Mouse (Mus musculus) frontal cortex, postnatal 10 days (tissue): ENCODE results near the gene Lnx1.

ENCODE experiments used
- DNase-seq, 2 experiments: peaks; one replicate each; pipeline ENCODE4 v3.0.0; 2022; ENCODE audit warnings: low spot score in 2 of 2, mixed read lengths in 1 of 2

Lnx1 gene

DNA sequence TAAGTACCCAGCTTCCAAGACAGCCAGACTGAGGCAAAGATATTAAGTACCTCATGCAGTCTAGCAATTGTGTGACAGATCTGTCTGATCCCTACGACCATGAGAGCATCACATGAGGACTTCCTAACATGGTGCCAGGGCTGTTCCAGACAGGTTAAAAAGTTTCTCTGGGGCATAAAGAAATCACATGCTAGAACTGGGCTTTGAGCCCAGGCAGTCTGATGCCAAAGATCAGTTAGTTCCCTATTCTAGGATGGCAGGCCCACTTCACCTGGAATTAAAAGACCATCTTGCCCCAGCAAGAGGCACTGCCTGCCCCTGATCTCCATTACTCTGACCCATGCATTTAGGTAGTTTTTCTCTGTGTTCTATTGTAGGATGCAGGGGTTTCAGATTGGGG is 3.0 kb downstream of the Lnx1 start:
- DNase-seq: no peak

DNA sequence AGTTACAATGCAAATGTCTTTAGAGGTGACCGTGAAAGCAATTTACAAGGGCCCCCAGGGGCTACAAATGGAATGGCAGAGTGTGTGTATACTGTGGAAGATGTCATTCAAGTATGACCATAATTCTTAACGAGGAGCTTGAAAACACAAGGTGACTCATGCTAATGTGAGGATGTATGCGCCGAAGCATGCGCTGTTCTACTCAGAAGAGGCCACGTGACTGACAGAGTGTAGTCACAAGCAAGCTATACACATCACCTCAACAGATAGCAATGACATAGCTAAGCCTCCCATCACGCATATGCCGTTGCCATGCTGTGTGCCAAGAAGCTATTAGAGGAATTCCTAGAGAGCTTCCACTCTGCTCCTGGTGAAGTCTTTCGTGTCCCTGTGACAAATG is 5.2 kb downstream of the Lnx1 start:
- DNase-seq: no peak

DNA sequence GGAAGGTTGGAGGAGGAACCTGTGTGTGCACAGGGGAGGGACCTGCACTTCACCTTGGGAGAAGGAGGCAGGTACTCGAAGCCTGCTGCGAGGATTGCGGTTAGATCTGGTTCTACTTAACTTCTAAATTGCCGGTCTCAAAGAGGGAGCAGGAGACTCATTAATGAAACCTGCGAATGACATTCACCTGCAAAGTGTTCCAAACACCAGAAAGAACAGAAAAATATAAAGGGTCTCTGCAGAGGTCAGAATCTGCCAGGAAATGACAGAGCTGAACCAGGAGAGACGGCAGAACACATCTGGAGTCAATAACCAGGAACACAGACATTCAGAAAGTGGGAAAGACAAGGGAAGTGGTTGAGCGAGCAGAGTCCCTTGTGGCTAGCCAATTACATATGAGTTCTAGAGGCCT is 8.3 kb downstream of the Lnx1 start:
- DNase-seq: no peak

DNA sequence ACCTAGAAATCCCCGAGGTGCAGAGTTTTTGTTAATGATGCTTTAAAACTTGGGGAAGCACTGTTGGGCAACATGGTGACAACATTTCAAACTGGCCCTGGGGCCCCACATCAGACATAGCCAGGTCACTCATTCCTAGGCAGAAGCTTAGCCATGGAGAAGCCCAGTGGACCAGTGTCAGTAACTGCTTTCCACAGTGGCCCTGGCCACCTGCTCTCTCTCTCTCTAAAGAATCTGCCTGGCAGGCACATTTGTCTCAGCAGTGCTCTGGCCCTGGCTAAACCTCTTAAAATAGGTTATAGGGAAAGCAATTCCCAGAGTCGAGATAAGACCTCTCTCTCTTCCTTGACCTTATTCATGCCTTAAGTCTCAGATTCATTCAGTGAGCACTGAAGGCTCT is 8.9 kb downstream of the Lnx1 start:
- no peak for DNase-seq

DNA sequence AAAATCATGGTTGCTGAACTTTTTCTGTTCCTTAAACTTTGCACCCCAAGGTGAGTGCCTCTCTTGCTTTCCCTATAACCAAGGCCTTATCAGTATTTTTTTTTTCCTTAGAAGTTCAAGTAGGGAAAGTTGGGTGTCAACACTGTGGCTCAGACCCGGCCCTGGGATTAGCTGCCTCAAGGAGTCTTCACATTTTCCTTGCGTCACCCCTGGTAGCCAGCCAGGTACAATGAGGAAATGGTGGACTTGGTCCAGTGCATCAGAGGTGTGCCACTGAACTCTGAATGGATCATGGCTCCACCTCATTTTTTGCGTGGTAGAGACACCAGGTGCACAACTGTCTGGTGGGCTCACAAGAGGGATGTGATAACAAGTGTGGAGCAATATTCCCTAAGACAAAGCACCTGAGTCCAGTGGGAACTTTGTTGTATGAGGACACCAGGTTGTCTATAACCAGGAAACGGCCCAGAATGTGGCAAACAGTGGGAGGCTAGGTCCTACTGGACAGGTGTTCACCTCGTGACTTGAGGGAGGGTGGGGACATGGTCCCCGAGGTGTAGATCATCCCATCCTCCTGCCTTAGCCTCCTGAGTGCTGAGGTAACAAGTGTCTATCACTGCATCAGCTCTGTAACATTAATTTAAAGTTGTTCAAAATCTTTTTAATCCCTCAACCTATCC is 10.2 kb downstream of the Lnx1 start:
- no peak for DNase-seq

DNA sequence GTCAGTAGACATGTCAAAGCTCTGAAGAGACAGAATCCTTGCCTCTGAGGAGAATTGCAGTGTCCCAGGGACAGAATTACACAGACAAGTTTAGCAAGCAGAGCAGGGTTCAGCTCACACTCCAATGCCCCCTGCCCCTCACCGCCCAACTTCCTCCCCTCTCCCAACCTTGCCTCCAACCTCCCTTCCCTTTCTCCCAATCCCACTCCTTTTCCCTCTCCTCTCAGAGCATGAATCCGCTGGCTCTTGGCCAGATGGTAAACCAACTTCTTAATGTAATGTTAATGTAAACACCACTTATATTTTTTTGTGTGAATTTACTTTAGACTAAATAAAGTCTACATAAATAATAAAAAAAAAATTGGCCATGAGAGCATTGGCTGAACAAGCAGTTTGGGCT is 13.9 kb downstream of the Lnx1 start:
- no peak for DNase-seq

DNA sequence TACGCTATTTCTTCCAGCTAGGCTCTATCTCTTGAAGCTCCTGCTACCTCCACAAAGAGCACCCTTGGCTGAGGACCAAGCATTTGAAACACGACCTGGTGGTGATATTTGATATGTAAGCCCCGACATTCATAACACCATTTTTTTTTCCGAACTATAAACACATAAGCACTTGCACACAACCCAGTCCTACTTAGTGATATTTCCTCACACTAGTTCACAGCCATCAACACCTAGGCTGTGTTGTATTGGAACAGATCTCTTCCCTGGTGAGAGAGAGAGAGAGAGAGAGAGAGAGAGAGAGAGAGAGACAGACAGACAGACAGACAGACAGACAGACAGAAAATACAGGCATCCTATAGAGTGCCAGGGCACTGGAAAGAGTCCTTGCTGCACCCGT is 17.8 kb downstream of the Lnx1 start:
- DNase-seq: no peak

DNA sequence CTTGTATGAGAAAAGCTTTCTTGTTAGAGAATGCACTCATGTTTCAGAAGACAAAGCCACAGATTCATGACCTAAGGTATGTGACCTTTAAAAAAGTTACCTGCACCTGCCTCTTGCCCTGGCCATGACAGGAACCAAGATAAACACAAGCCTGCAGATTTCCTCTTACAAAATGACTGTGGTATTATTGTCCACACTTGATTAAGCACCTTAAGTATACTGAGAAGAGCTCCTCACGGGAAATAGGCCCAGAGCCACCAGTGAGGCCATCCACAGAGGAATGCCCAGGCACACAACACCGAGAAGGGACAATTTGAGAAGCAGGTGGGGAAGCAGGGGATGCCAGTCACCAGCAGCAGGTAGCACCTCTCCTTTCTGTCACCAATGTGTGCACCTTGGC is 18.9 kb downstream of the Lnx1 start:
- DNase-seq: no peak

DNA sequence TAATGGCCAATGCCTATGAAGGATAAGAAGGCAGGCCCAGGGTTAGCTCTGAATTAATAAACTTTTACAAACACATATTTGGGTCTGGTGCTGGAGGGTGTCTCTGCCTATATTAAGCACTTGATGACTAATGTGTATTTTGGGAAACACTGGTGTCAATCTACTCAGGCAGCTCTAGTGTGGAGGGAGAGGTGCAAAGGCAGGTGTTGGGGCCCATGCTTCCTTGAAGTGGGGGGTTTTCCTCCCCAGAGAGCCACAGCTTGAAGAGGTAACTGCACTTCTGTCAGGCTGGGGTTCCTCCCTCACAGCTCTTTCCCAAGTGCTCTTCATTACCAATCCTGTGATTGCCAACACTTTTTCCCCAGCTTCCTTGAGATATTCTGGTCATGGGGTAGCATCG is 20.0 kb downstream of the Lnx1 start:
- DNase-seq: no peak

DNA sequence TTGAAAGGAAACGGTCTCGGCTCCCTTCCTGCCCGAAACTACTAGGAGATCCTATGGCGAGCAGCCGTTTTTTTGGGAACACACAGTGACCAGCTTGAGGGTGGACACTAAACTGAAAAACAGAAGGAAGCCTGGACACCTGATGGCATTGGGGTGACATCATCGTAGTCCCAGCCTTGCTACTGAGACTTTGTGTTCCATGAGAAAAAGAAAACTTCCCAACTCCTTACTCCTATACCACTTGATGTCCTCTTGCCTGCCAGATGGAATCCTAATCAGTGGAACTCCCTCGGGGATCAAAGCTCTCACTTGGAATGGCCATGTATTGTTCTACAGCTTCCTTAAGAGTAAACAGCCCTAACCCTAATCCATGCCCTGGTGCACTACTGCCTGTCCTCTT is 23.1 kb downstream of the Lnx1 start:
- DNase-seq: no peak

DNA sequence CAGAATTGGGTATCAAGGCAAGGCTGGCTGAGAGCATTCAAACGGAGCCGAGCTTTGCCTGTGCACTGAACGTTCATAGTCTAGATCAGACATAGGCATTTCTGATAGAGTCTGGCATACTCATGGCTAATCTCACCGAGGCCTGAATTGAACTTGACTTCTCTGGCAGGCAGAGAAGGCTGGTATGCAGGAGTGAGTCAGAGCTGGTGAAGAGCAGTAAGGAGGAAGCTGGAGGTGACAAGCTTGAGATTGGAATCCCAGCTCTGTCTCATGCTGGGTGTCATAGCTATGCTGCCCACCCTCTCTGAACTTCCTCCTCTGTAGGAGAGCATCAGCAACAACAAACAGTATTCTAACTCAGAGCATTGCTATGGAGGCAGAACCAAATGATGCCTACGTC is 24.0 kb downstream of the Lnx1 start:
- DNase-seq: no peak

DNA sequence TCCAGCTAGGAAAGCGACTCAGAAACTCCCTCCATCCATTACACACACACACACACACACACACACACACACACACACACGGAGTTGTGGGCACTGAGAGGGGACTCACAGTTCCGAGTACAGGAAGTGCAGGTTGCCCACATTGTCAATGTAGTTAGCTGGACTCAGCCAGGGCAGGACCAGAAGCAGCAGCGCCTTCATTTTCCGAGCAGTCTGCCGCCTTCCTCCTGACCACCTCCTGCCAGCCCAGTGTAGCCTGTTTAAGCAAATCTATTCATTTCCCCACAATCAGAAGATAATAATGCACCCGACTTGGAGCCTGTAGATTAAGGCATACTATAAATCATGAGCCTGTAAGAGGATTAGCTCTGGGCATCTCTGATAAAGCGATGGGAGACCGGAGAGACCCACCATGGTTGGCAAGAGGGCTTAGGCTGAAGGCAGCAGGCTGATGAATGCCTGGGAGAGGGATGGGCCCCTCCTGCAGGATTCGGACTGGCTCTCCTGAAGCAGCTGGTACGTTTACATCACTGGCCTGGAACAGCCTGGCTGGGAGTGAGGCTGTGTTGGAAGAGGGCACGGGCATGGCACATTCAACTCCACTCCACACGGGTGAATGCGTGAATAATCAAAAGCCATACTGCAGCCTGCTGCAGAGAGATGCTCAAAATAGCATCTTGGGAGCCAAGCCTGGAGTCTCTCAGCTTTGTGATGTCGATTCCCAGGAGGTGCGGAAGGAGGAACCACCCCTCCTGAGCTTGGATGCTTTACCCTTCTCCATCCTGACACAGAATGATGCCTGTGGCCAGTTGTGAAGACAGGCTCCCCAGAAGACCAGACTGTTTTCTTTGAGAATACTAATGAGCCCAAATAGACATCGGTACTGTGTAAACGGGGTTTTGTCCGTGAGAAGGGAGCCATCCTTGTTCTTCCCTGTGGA is 25.0 kb downstream of the Lnx1 start:
- DNase-seq: peak; percentile 79 to 85

DNA sequence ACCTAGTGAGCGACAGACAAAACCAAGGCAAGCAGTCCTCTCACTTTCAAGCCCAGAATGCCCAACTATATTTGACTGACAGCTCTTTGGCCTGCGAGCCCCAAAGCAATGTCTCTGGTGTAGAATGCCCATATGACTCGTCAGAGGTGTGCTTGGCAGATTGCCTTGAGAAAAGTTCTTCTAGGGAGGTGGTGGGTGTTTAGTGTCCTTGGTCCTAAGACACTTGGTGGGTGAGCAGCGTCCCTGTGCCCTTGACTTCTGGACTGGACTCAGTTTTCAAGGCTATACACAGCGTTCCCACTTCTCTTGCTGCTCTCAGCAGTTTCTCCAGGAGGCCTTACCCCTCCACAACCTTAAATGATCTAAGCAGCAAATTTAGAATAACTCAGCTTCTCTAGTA is 30.2 kb downstream of the Lnx1 start:
- DNase-seq: no peak

DNA sequence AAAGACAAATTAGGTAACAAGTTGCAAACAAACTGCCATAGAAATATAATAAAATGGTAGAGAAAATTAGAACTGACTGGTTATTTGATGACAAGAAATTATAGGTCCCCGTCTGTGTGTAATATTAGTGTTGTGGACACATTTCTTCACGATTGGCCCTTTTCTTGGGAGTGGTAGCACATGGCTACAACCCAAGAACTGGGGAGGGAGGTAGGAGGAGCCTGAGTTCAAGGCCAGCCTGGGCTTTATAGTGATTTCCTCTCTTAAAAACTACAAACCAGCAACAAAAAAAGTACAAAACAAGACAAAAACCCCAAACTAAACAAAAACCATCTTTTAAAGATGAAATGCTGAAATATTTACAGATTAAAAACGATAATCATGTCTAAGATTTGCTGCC is 31.8 kb downstream of the Lnx1 start:
- DNase-seq: no peak

DNA sequence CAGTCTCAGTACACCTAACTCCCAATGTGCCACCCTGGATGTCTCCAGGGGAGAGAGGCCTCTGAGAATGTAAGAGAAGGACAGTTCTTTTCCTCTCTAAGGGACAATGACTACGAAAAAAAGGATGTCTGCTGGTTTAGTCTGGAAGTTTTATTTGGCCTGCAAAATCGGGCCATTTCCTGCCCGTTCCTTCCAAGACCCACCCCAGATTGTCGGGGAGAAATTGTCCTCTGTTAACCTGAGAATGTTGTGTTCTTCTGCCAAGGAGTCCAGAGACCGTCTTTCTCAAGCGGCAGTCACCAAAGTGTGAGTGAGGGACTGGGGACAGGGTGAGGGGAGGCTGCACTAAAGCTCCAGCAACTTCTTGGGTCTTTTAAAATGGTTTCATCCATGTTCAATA is 32.8 kb downstream of the Lnx1 start:
- no peak for DNase-seq

DNA sequence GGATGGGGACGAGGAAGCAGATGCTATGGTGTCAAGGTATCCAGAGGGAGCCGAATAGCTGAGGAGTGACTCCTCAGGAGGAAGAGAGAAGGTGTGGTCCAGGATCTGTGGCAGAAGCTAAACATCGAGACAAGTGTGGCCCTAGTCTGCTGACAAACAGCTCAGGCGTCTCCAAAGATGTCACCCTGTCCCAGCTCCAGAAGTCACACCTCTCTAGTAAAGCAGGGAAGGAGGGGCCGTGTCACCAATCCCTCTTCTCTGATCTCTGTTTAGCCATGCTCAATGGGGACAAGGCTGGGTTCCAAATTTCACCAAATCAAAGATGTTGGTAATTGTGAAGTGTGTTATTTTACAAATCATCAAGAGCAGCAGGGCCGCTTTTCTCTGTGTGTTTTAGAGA is 33.8 kb downstream of the Lnx1 start:
- DNase-seq: no peak

DNA sequence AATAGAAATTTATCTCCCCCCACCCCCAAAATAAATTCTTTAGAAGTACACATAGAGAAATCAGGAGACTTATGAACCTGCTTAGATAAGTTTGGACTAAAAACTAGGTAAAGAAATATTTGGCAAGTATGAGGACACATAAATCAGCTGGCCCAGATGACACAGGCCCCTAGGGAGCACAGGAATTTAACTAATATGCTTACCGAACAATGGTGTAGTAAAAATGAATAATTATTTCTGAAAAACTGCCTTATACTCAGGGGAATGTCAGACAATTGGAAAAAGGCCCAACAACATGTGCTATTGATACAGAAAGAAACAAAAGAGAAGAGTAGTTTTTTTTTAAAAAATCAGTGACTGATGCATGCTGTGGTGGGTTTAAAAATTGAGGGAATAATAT is 40.1 kb downstream of the Lnx1 start:
- no peak for DNase-seq

DNA sequence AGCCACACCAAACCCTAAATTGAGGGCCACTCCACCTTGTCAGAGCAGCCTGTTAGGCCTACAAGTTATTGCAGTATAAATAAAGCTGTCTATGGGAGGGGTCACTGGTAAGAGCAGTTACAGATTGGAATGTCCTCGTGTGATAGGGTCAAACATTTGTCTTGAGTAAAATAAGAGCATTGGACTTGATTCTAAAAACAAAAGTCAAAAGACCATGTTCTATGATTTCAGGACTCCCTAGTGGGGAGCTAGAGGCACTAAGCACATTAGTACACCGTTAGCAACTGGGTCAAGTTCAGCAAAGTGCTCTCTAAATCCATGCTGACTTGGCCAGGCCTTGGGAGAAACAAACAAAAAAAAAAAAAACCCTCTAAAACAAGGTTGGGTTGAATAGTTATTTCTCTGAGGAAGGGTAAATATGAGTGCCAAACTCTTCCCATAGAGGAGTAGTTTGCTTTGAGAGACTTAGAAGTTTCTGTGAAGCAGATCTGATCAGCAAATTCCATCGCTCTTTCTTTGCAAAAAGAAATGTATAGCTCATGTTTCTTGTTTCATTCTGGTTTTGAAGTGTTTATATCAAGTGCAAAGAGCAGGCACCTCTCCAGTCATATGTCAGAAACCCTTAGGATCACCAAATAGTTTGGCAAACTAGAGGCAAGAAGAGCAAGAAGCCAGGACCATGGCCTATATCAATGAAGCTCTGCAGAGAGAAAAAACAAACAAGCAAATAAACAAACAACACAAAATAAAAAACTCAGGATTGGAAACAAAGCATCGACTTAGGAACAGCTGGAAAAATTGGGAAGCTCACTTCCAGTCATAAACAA is 40.8 kb downstream of the Lnx1 start:
- DNase-seq: no peak

DNA sequence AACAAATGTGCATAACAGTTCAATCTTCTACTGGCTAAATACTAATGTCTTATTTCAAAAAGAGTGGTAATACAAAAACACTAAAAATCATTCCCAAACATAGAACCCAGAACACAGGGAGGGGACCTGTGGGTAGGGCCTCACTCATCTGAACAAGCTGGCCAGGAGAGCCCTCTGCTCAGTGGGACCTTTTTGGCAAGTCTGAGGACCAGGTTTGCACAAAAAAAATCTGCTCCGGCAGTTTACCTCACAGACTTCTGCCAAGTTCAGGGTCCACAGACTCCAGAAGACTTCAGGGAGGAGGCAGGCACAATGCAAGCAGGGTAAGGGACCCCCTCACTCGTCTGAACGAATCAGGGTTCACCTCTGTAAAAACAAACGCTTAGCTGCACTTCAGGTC is 42.9 kb downstream of the Lnx1 start:
- DNase-seq: no peak

DNA sequence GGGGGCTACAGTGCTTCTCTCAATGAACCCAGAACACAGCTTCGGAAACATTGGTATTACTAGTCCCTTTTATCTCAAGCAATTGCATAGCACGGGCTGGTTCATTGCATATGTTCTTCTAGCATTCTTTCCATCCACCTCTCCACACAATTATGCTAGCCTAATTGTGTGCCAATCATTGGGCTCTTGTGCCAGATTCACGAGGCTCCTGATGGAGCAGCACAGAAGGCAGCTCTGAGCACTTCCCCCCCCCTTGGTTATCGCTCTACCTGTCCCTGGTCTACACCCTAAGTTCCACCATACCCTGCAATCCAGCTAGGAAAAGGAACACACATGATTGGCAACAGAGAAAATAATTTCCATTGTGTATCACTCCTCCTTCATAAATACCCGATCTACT is 43.4 kb downstream of the Lnx1 start:
- no peak for DNase-seq

DNA sequence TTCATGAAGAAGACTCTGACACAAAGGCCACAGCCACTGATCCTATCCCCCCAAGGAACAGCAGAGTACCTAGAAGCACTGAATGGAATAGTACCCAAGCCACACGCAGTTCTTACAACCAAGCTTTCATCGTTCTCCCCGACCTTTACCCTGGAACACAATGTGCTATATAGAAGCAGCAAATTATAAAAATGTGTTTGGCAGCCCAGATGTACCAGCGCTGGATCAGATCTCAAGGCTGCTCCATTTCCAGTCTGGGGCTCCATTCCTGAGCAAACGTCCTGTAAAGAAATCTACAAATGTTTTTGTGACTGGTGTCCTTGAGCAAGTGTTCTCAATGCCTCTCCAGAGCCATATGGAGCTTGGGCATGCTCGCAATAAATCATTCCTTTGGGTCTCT is 44.8 kb downstream of the Lnx1 start:
- DNase-seq: no peak

DNA sequence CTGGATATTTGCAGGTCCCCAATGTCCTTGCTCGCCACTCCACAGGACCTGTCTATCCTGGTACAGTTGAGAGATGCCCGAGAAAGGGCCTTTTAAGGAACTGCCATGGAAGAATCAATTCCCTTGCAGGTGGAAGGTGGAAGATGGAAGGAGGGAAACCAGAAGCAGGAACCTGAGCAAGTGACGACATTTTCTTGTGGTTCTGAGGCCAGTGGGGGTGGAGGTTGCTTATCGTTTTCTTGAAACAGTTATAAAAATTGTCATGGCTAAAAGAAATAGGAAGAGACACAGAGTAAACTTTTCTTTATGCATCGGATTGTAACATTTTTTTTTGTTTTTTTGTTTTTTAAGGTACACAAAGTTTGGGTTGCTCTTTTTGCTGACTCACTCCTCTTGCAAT is 46.3 kb downstream of the Lnx1 start:
- DNase-seq: no peak

DNA sequence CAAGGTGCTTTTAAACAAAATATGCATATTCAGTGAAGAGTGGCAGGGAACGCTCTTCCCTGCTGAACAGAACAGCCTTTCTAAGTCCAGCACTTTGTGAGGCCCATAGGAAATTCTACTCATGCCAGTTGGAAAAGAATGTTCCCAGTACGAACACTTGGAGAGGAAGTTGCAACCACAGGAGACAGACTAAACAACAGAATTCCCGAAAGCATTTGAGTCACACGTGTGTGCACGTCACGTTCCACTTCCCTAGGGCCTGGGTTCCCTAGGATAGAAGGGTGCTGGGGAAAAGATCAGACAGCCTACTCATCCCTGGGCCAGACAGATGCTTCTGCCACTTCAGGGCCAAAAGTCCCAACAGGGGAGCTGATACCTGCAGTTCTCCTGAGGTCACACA is 48.2 kb downstream of the Lnx1 start:
- DNase-seq: no peak
